Mouse (Mus musculus): ENCODE data around the gene Gns.

GRCm38 (mm10) chr10:121326167-121326566, 38.7 kb upstream of the Gns start:
- TF ChIP-seq CTCF (IDR thresholded peaks at IDR 0.05; ENCODE audit: insufficient read depth, low read depth, low read length) (no peak), POLR2A (IDR thresholded peaks at IDR 0.05; ENCODE audit: insufficient read depth, low read depth, low read length) (no peak)
